Mouse (Mus musculus): Measurements from ENCODE around the gene 3300002I08Rik. TPM values are rescaled to one million over a fixed set of nuclear protein-coding genes. Genes with fewer than 3 reads are reported as not detected.
"Not testable (repeated sequence)": the region's sequence is repeated elsewhere in the genome, so short reads cannot be mapped to it uniquely, and the experiment has no call there.

Gene 3300002I08Rik
- 9.0 and 9.8 TPM in 2 replicates for total RNA-seq (2021)
- long read RNA-seq, partial matches to known transcripts, result 0 of 3 reads
- long read RNA-seq, other reads (novel, unspliced or antisense), result 3 of 3 reads

GRCm38 (mm10) chr2:150362113-150362877, at the start of gene 3300002I08Rik:
Gene 3300002I08Rik, minus strand, starts transcription at chr2:150362765.
- DNase-seq, result peak; percentile 82

- DNase-seq, result not testable (repeated sequence)
These were observed 49.6 kb upstream of the 3300002I08Rik start for GRCm38 (mm10) chr2:150412146-150412545.

DNA sequence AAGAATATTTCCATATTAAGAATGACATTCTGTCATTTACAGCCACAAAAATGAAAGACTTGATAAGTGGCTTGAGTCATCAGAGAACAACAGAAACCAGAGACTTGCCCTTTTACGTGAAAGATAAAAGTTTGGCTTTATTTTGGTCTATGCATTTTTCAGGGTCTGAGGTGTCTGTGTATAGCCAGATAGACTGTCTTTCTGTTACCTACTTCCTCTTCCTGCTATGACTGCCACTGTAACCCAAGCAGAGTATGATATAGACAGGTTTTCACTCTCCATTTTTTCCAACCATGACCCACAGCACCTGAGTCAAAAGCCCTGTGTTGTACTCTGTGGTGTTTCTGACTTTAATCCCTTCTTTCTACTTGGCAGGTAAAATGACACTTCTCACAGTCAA, 27.6 kb upstream of the 3300002I08Rik start:
- no peak for DNase-seq

DNA sequence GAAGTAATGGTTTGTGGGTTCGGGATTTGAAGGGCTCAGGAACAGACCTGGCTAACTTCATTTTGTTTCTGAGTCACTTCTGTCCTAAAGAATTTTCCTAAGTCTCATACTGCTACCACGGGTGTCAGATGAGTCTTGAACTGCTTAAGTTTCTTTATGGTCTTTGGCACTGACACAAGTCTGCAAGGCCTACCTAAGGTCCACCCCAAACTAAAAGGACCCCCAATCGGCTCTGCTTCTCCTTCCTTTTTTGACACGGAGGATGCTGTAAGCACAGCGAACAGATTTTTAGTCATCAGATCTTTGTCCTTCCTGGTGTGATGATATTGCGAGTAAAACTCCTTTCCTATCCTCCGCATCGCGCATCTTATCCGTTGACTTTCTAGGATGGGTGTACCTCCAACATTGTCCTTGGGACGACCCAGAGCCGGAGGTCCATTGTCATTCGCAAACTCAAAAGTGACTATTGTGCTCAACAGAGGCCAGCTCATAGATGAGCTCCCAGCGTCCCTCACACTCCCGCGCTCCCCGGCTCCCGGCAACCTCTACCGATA, 23.1 kb upstream of the 3300002I08Rik start:
- not testable (repeated sequence) for DNase-seq

GRCm38 (mm10) chr2:150362878-150363229, 289 bp upstream of the 3300002I08Rik start:
- no peak for DNase-seq

DNA sequence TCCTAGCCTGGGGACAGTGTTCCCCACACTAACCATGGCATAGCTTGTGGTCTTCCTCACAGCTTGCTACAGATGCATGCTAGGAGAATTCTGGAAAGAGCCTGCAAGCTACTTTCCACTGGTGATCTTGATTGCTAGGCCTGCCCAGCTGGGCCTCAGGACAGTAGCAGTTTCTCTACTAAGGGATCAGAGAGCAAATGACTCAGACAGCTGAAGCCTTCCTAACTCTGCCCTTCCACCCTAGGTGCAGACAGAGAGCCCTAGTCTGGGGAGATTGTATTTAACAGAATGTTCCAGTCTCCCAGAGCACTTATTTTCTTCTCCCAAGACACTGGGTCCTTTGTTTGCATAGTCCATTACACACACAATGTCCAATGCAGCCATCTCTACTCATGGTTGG, 5.4 kb downstream of the 3300002I08Rik start:
- not testable (repeated sequence) for DNase-seq

DNA sequence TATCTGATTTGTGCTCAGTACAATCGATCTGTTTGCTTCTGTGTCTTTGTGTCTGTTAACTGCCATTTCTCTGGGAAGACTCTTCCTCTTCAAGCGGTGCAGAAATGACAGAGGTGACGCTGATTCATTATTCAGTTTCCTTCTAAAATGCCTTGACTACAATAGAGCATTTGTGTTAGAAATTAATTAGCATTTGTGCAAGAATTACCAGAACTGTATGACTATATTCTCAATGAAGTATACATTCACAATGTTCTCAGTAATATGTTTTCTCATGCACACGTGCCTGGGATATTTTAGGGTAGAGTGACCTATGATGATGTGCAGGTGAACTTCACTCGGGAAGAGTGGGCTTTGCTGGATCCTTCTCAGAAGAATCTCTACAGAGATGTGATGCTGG, 39.2 kb downstream of the 3300002I08Rik start, which contains the start of gene Gm10130:
TSS of gene Gm10130 (plus strand) at position 301 of the 400 bp plus-strand sequence.
- no peak for DNase-seq

GRCm38 (mm10) chr2:150318973-150319372, 43.6 kb downstream of the 3300002I08Rik start:
- no peak for DNase-seq

- DNase-seq, result no peak
These were observed 46.4 kb downstream of the 3300002I08Rik start for GRCm38 (mm10) chr2:150316140-150316539.

DNA sequence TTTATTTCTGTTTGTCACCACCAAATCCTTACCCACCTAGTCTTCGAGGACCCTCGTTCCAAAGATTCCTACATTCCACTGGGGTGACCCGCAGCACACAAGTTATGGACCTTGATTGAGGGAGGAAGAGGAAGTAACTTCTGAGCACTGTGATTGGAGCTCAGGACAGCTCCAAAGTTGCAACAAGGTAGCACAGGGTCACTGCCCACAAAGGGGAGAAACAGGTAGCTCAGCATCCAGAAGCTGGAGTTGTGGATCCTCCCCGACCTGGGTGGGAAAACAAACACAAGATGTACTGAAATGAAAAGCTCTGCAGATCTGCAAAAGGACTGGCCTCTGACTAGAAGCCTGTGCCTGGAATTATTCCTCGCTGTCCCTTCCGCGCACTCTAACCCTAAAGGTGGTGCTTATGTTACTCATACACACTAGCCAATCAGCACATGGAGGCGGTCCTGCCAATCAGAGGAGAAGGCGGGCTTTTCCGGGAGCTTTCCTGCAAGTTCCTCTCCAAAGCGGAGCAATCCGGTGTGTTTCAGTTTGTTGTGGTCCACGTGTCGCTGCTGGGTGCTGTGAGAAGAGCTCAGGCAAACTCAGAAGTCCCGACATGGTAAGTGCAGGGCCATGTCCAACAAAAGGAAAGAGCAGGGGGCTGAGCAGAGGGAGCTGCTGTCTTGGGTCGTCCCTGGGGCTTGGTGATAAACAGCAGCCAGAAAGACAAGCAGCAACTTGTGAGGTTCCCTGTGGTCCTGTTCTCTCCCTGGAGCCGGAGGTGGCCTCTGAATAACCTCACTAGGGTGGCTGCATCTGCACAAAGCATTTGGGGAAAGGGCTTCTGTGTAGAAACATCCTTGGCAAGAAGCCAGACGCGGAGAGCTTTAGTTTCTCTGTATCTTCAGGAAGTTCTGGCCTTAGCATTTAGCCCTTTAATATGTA, 51.3 kb downstream of the 3300002I08Rik start:
- peak; percentile 86 for DNase-seq

GRCm38 (mm10) chr2:150307183-150307773, 55.3 kb downstream of the 3300002I08Rik start:
- no peak for DNase-seq

- DNase-seq, result peak; percentile 51
These were observed 63.5 kb downstream of the 3300002I08Rik start for GRCm38 (mm10) chr2:150299096-150299495.

DNA sequence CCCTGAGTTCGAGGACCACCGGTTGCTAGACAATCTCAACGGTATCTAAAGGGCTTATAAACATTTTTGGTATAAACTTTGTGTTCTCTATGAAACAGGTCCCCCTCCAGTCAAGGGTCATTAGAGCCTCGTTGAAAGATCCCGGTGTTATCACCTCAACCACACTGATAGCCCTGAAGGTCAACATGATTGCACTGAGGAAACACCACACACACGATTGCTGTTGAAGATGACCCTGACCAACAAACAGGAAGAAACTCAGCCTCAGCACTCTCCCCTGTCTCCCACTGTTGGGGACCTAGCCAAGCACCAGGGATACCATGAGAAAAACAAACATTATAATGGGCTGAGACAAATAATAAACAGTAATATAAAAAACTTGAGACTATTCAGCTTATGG, 68.9 kb downstream of the 3300002I08Rik start:
- DNase-seq, result no peak

Other genes with a start within 250 kb of the 3300002I08Rik start
- 8.2 and 8.8 TPM in 2 replicates for gene Zfp120, start 226.1 kb downstream of the 3300002I08Rik start, total RNA-seq (2021)
- not detected in 2 replicates for gene Gm10770, start 183.1 kb downstream of the 3300002I08Rik start, total RNA-seq (2021)
- gene Gm14139, start 181.0 kb downstream of the 3300002I08Rik start, total RNA-seq (2021), result 0.67 TPM in 1 of 2 replicates, not detected in the other
- gene Zfp937, start 144.7 kb downstream of the 3300002I08Rik start, total RNA-seq (2021), result 9.1 and 10.3 TPM in 2 replicates
- gene Gm21994, start 107.2 kb downstream of the 3300002I08Rik start, total RNA-seq (2021), result 8.2 and 9.8 TPM in 2 replicates
- gene Gm14124, start 105.2 kb downstream of the 3300002I08Rik start, total RNA-seq (2021), result 0.61 and 0.62 TPM in 2 replicates
- 4.3 and 5.7 TPM in 2 replicates for gene Gm10130, start 39.1 kb downstream of the 3300002I08Rik start, total RNA-seq (2021)
- 8.4 and 8.8 TPM in 2 replicates for gene Zfp442, start 88.7 kb upstream of the 3300002I08Rik start, total RNA-seq (2021)
- 1.6 and 1.9 TPM in 2 replicates for gene Zfp345, start 122.3 kb upstream of the 3300002I08Rik start, total RNA-seq (2021)
- not detected in 2 replicates for gene Cst7, start 207.7 kb upstream of the 3300002I08Rik start, total RNA-seq (2021)
- 115 and 122 TPM in 2 replicates for gene Apmap, start 245.8 kb upstream of the 3300002I08Rik start, total RNA-seq (2021)